Mouse (Mus musculus): ENCODE measurements at regions not wholly inside any gene's neighbourhood (a gene's known extent, or its start where the extent isn't known, plus 50 kb on each side); places are given as distances from the start of the nearest gene placed in this dataset.

- Histone ChIP-seq H3K9ac (ENCODE audit: low read length) (no peak overlapping the region), H3K4me1 (ENCODE audit: control insufficient read depth, insufficient read depth, low read length) (no peaks in the 10 kb centered on the region), H3K4me2 (ENCODE audit: low read depth, severe bottlenecking) (no peak overlapping the region), H3K27ac (replicated peaks; ENCODE audit: low read depth, low read length) (no peak overlapping the region), H3K4me3 (ENCODE audit: low read depth, low read length) (no peak overlapping the region), H3K27me3 (ENCODE audit: control insufficient read depth, insufficient read depth, low read length) (no peaks in the 10 kb centered on the region), H3K36me3 (ENCODE audit: control insufficient read depth, insufficient read depth, low read length) (no peaks in the 10 kb centered on the region), H3K9me3 (ENCODE audit: control insufficient read depth, low read length) (no peaks in the 10 kb centered on the region)
- DNase-seq (ENCODE audit: low spot score) = no peak
- 74% methylated on average over 3 of the region's 3 CpGs for WGBS
- no peak for ATAC-seq (ENCODE audit: insufficient number of reproducible peaks, low FRiP score, low TSS enrichment, low read depth)
Observed at GRCm38 (mm10) chr16:70141466-70141865, 172.3 kb upstream of the Gbe1 start.

- Histone ChIP-seq H3K4me2 (ENCODE audit: low read depth, severe bottlenecking) (no peak overlapping the region), H3K27me3 (ENCODE audit: control insufficient read depth, insufficient read depth, low read length) (no peaks in the 10 kb centered on the region), H3K36me3 (ENCODE audit: control insufficient read depth, insufficient read depth, low read length) (no peaks in the 10 kb centered on the region), H3K9me3 (ENCODE audit: control insufficient read depth, low read length) (no peaks in the 10 kb centered on the region), H3K4me3 (ENCODE audit: low read depth, low read length) (no peak overlapping the region), H3K27ac (replicated peaks; ENCODE audit: low read depth, low read length) (no peak overlapping the region), H3K9ac (ENCODE audit: low read length) (no peak overlapping the region), H3K4me1 (ENCODE audit: control insufficient read depth, insufficient read depth, low read length) (no peaks in the 10 kb centered on the region)
- DNase-seq (ENCODE audit: low spot score) (no peak), ATAC-seq (ENCODE audit: insufficient number of reproducible peaks, low FRiP score, low TSS enrichment, low read depth) (no peak)
- whole genome bisulfite sequencing = 63% methylated on average over 10 of the region's 10 CpGs
Observed at GRCm38 (mm10) chr16:70147673-70148359, 165.9 kb upstream of the Gbe1 start.

GRCm38 (mm10) chr16:70154587-70154986 lies 159.2 kb upstream of the Gbe1 start:
- DNase-seq (ENCODE audit: low spot score) (no peak), ATAC-seq (ENCODE audit: insufficient number of reproducible peaks, low FRiP score, low TSS enrichment, low read depth) (no peak)
- Histone ChIP-seq H3K36me3 (ENCODE audit: control insufficient read depth, insufficient read depth, low read length) (no peaks in the 10 kb centered on the region), H3K4me3 (ENCODE audit: low read depth, low read length) (no peak overlapping the region), H3K4me2 (ENCODE audit: low read depth, severe bottlenecking) (no peak overlapping the region), H3K9me3 (ENCODE audit: control insufficient read depth, low read length) (no peaks in the 10 kb centered on the region), H3K27me3 (ENCODE audit: control insufficient read depth, insufficient read depth, low read length) (no peaks in the 10 kb centered on the region), H3K4me1 (ENCODE audit: control insufficient read depth, insufficient read depth, low read length) (no peaks in the 10 kb centered on the region), H3K9ac (ENCODE audit: low read length) (no peak overlapping the region), H3K27ac (replicated peaks; ENCODE audit: low read depth, low read length) (no peak overlapping the region)
- 93% methylated on average over 7 of the region's 7 CpGs for WGBS

- ATAC-seq (ENCODE audit: insufficient number of reproducible peaks, low FRiP score, low TSS enrichment, low read depth) = no peak
- DNase-seq (ENCODE audit: low spot score) = no peak
- H3K27me3 ChIP-seq (ENCODE audit: control insufficient read depth, insufficient read depth, low read length) = no peaks in the 10 kb centered on the region
Observed at GRCm38 (mm10) chr16:70160539-70160938, 153.2 kb upstream of the Gbe1 start.

DNA sequence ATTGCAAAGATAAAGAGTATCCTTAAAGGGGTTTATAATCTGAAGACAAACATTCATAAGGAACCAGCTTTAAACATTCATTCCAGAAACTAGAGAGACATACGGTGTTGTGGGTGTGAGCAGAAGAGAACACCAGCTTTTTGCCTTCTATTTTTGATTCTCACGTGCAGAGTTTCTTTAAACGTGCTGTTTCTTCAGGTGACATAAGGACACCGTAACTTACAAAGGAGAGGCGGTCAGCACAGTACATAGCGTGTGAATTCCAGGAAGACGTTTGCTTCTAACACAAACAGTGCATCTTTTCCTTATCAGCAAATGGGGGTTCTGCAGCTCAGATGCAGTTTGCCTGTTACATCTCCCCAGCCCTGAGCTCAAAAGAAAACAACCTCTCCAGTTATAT lies 138.6 kb upstream of the Gbe1 start:
- 0 out of 2 replicates have a peak, but pooled peaks cover 4% of the 10 kb centered on the region for H3K4me1 ChIP-seq (ENCODE audit: control insufficient read depth, insufficient read depth, low read length)
- no peaks in the 10 kb centered on the region for H3K27me3 ChIP-seq (ENCODE audit: control insufficient read depth, insufficient read depth, low read length)
- no peaks in the 10 kb centered on the region for H3K36me3 ChIP-seq (ENCODE audit: control insufficient read depth, insufficient read depth, low read length)
- H3K4me3 ChIP-seq (ENCODE audit: low read depth, low read length) = no peak overlapping the region
- ATAC-seq (ENCODE audit: insufficient number of reproducible peaks, low FRiP score, low TSS enrichment, low read depth) (no peak), DNase-seq (ENCODE audit: low spot score) (no peak)
- 44% methylated on average over 7 of the region's 7 CpGs for WGBS
- H3K9ac ChIP-seq (ENCODE audit: low read length) = no peak overlapping the region
- no peak overlapping the region for H3K27ac ChIP-seq (replicated peaks; ENCODE audit: low read depth, low read length)
- no peaks in the 10 kb centered on the region for H3K9me3 ChIP-seq (ENCODE audit: control insufficient read depth, low read length)
- no peak overlapping the region for H3K4me2 ChIP-seq (ENCODE audit: low read depth, severe bottlenecking)

More at GRCm38 (mm10) chr16:70160539-70160938, 153.2 kb upstream of the Gbe1 start:
- H3K4me3 ChIP-seq (ENCODE audit: low read depth, low read length) = no peak overlapping the region
- no peaks in the 10 kb centered on the region for H3K9me3 ChIP-seq (ENCODE audit: control insufficient read depth, low read length)
- no peak overlapping the region for H3K4me2 ChIP-seq (ENCODE audit: low read depth, severe bottlenecking)
- no peaks in the 10 kb centered on the region for H3K36me3 ChIP-seq (ENCODE audit: control insufficient read depth, insufficient read depth, low read length)
- H3K9ac ChIP-seq (ENCODE audit: low read length) = no peak overlapping the region
- no peaks in the 10 kb centered on the region for H3K4me1 ChIP-seq (ENCODE audit: control insufficient read depth, insufficient read depth, low read length)
- H3K27ac ChIP-seq (replicated peaks; ENCODE audit: low read depth, low read length) = no peak overlapping the region

GRCm38 (mm10) chr16:70178975-70179374 lies 134.8 kb upstream of the Gbe1 start:
- ATAC-seq (ENCODE audit: insufficient number of reproducible peaks, low FRiP score, low TSS enrichment, low read depth) = no peak
- peaks cover 4% of the 10 kb centered on the region; the same call in 1 of the 2 replicates for H3K4me1 ChIP-seq (ENCODE audit: control insufficient read depth, insufficient read depth, low read length)
- H3K27me3 ChIP-seq (ENCODE audit: control insufficient read depth, insufficient read depth, low read length) = no peaks in the 10 kb centered on the region
- no peak for DNase-seq (ENCODE audit: low spot score)
- H3K4me2 ChIP-seq (ENCODE audit: low read depth, severe bottlenecking) = no peak overlapping the region
- no peak overlapping the region for H3K4me3 ChIP-seq (ENCODE audit: low read depth, low read length)
- H3K9me3 ChIP-seq (ENCODE audit: control insufficient read depth, low read length) = no peaks in the 10 kb centered on the region
- no peak overlapping the region for H3K9ac ChIP-seq (ENCODE audit: low read length)
- WGBS = 74% methylated on average over 7 of the region's 7 CpGs
- H3K36me3 ChIP-seq (ENCODE audit: control insufficient read depth, insufficient read depth, low read length) = no peaks in the 10 kb centered on the region
- H3K27ac ChIP-seq (replicated peaks; ENCODE audit: low read depth, low read length) = no peak overlapping the region

DNA sequence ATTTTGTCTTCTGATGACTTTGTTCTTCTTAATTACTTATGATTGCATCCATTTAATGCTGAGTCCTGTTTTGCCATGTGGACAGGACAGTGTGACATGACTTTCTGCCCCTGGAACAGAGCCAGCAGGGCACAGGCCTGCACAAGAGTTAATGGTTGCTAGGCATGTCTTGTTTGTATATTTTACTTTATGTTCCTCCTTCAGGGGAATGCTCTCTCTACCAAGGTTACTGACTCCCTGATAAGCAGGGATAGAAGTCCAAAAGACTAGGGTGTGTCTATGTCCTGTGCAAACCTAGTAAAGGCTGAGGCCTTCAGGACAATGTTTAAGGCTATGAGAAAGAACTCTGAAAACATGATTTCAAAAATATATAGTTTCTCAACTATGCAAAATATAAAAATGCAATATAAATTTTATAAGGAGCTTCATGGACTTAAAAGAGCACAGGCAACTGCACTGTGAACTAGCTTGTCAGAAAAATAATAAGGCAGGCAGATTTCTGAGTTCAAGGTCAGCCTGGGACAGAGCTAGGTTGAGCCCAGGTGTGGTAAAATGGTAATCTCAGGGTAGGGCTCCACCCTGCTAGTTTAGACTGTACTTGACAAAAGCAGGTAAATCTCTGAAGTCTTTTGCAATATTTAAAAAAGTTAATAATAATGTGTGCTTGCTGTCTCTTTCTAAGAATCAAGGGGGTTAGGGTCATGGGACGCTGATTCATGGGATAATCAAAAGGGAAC lies 99.7 kb upstream of the Gbe1 start:
- WGBS = 38% methylated on average over 1 of the region's 1 CpGs
- no peak for ATAC-seq (ENCODE audit: insufficient number of reproducible peaks, low FRiP score, low TSS enrichment, low read depth)
- H3K4me3 ChIP-seq (ENCODE audit: low read depth, low read length) = no peak overlapping the region

GRCm38 (mm10) chr16:70214800-70215199 lies 98.9 kb upstream of the Gbe1 start:
- Histone ChIP-seq H3K4me2 (ENCODE audit: low read depth, severe bottlenecking) (no peak overlapping the region), H3K27ac (replicated peaks; ENCODE audit: low read depth, low read length) (no peak overlapping the region), H3K4me1 (ENCODE audit: control insufficient read depth, insufficient read depth, low read length) (no peaks in the 10 kb centered on the region), H3K36me3 (ENCODE audit: control insufficient read depth, insufficient read depth, low read length) (no peaks in the 10 kb centered on the region), H3K9ac (ENCODE audit: low read length) (no peak overlapping the region), H3K9me3 (ENCODE audit: control insufficient read depth, low read length) (no peaks in the 10 kb centered on the region), H3K27me3 (ENCODE audit: control insufficient read depth, insufficient read depth, low read length) (no peaks in the 10 kb centered on the region), H3K4me3 (ENCODE audit: low read depth, low read length) (no peak overlapping the region)
- WGBS = 2% methylated on average over 4 of the region's 4 CpGs
- DNase-seq (ENCODE audit: low spot score) = peak; percentile 42
- ATAC-seq (ENCODE audit: insufficient number of reproducible peaks, low FRiP score, low TSS enrichment, low read depth) = peak; percentile 65; the same call in 1 of the 2 replicates

More for the DNA sequence above, 99.7 kb upstream of the Gbe1 start:
- no peak overlapping the region for H3K9ac ChIP-seq (ENCODE audit: low read length)
- no peak overlapping the region for H3K4me2 ChIP-seq (ENCODE audit: low read depth, severe bottlenecking)
- DNase-seq (ENCODE audit: low spot score) = no peak
- H3K36me3 ChIP-seq (ENCODE audit: control insufficient read depth, insufficient read depth, low read length) = no peaks in the 10 kb centered on the region
- no peaks in the 10 kb centered on the region for H3K27me3 ChIP-seq (ENCODE audit: control insufficient read depth, insufficient read depth, low read length)
- H3K9me3 ChIP-seq (ENCODE audit: control insufficient read depth, low read length) = no peaks in the 10 kb centered on the region
- H3K27ac ChIP-seq (replicated peaks; ENCODE audit: low read depth, low read length) = no peak overlapping the region
- H3K4me1 ChIP-seq (ENCODE audit: control insufficient read depth, insufficient read depth, low read length) = no peaks in the 10 kb centered on the region
